8 mouse cellular contexts compared by ENCODE assay signal in genomic region chr10:127170837-127171272, GRCm38 (mm10). TPM values are rescaled to one million over a fixed set of nuclear protein-coding genes. Genes with fewer than 3 reads are reported as not detected.
DNase-seq lines count a peak whose midpoint lies in the region; ATAC-seq lines count a peak whose summit lies in the region.

No protein-coding gene starts in this region.

- H3K9me3 ChIP-seq in heart, embryonic 10.5 days, result no peaks in the 10 kb centered on the region
- H3K9me3 ChIP-seq in lung, embryonic 15.5 days, result no peaks in the 10 kb centered on the region

- no peaks in the 10 kb centered on the region for H3K36me3 ChIP-seq in heart, embryonic 10.5 days
- H3K36me3 ChIP-seq in lung, embryonic 15.5 days, result no peaks in the 10 kb centered on the region

- H3K4me2 ChIP-seq in lung, embryonic 15.5 days, result peak overlapping the region; percentile 75

- ATAC-seq in lung, embryonic 15.5 days (ENCODE audit: borderline replicate concordance, extremely low read depth, low FRiP score, low TSS enrichment), result peak; percentile 68
- ATAC-seq in neutrophil, adult 5-6 weeks (ENCODE audit: extremely low read depth, insufficient number of reproducible peaks, low FRiP score, poor library complexity, severe bottlenecking), result peak; percentile 64

- H3K4me3 ChIP-seq in heart, embryonic 10.5 days, result peak overlapping the region; percentile 59
- peak overlapping the region; percentile 41 for H3K4me3 ChIP-seq in lung, embryonic 15.5 days

- H3K27ac ChIP-seq in heart, embryonic 10.5 days, result peak overlapping the region; percentile 12
- no peak overlapping the region for H3K27ac ChIP-seq in lung, embryonic 15.5 days

- DNase-seq in 3134 (ENCODE audit: extremely low read depth, insufficient read length, low spot score) (peak; percentile 45), NIH3T3 (ENCODE audit: low read depth) (peak; percentile 88)
- peak; percentile 84 for DNase-seq in embryo, embryonic 11 days
- no peak for DNase-seq in heart, embryonic 10.5 days (ENCODE audit: low spot score)
- DNase-seq in kidney, adult 9 months, result peak; percentile 85
- DNase-seq in thymus, postnatal 25 days, result peak; percentile 90

- WGBS in heart, embryonic 10.5 days, result under 1% methylated on average over 28 of the region's 29 CpGs
- WGBS in lung, embryonic 15.5 days, result under 1% methylated on average over 29 of the region's 29 CpGs

- H3K4me1 ChIP-seq in heart, embryonic 10.5 days, result peaks cover 39% of the 10 kb centered on the region
- H3K4me1 ChIP-seq in lung, embryonic 15.5 days, result peaks cover 29% of the 10 kb centered on the region

- peak overlapping the region; percentile 32 for H3K9ac ChIP-seq in lung, embryonic 15.5 days

- H3K27me3 ChIP-seq in heart, embryonic 10.5 days (ENCODE audit: insufficient read depth, poor library complexity, severe bottlenecking), result peaks cover 81% of the 10 kb centered on the region
- H3K27me3 ChIP-seq in lung, embryonic 15.5 days, result peaks cover 74% of the 10 kb centered on the region

RNA-seq across cellular contexts. Expression of gene B4galnt1, which starts 5.8 kb away (rescaled TPM):
- polyA plus RNA-seq in heart, embryonic 10.5 days (2016; fragmentation: Nextera tagmentation; extraction: Ambion mirVana), result 1.5 and 3.6 TPM in 2 replicates
- 2.8 and 3.6 TPM in 2 replicates for polyA plus RNA-seq in lung, embryonic 15.5 days (2015; fragmentation: Nextera tagmentation; extraction: Ambion mirVana)
- 246 and 273 TPM in 2 replicates for total RNA-seq in neutrophil, adult 5-6 weeks (2017)

RNA-seq across cellular contexts. Expression of gene Slc26a10, which starts 9.6 kb away (rescaled TPM):
- polyA plus RNA-seq in heart, embryonic 10.5 days (2016; fragmentation: Nextera tagmentation; extraction: Ambion mirVana), result 9.2 and 12.9 TPM in 2 replicates
- 0.86 and 0.93 TPM in 2 replicates for polyA plus RNA-seq in lung, embryonic 15.5 days (2015; fragmentation: Nextera tagmentation; extraction: Ambion mirVana)
- 2.5 and 3.0 TPM in 2 replicates for total RNA-seq in neutrophil, adult 5-6 weeks (2017)

RNA-seq across cellular contexts. Expression of gene Arhgef25, which starts 19.0 kb away (rescaled TPM):
- polyA plus RNA-seq in heart, embryonic 10.5 days (2016; fragmentation: Nextera tagmentation; extraction: Ambion mirVana), result 21.4 and 28.8 TPM in 2 replicates
- 55.4 and 59.0 TPM in 2 replicates for polyA plus RNA-seq in lung, embryonic 15.5 days (2015; fragmentation: Nextera tagmentation; extraction: Ambion mirVana)
- total RNA-seq in neutrophil, adult 5-6 weeks (2017), result not detected in 2 replicates

RNA-seq across cellular contexts. Expression of gene Dtx3, which starts 24.7 kb away (rescaled TPM):
- 78.4 and 91.4 TPM in 2 replicates for polyA plus RNA-seq in heart, embryonic 10.5 days (2016; fragmentation: Nextera tagmentation; extraction: Ambion mirVana)
- 73.9 and 82.6 TPM in 2 replicates for polyA plus RNA-seq in lung, embryonic 15.5 days (2015; fragmentation: Nextera tagmentation; extraction: Ambion mirVana)
- total RNA-seq in neutrophil, adult 5-6 weeks (2017), result 9.0 and 11.5 TPM in 2 replicates

RNA-seq across cellular contexts. Expression of gene Pip4k2c, which starts 40.5 kb away (rescaled TPM):
- polyA plus RNA-seq in heart, embryonic 10.5 days (2016; fragmentation: Nextera tagmentation; extraction: Ambion mirVana), result 27.9 and 29.3 TPM in 2 replicates
- polyA plus RNA-seq in lung, embryonic 15.5 days (2015; fragmentation: Nextera tagmentation; extraction: Ambion mirVana), result 24.4 and 27.2 TPM in 2 replicates
- total RNA-seq in neutrophil, adult 5-6 weeks (2017), result 36.5 and 37.1 TPM in 2 replicates
